Comparison of ENCODE assay signal across 22 mouse cellular contexts in the genomic region with DNA sequence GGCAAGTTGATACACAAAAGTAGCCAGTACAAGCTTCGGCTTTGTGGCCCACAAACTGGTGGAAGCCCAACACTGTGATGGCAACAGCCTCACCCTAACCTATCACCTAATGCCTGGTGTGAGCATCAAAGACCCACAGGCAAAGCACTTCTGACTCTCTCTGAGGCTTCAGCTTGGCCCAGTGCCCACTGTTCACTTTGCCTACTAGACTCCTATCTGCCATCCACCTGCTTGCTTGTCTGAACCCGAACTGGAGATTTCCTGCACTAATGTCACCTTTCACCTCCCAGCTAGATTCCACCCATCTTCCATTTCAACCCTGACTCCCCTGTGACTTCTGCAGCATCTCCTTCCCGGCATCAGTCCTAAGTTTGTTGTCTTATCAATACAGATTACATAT. TPM values are rescaled to one million over a fixed set of nuclear protein-coding genes. Genes with fewer than 3 reads are reported as not detected.
DNase-seq lines count a peak whose midpoint lies in the region; ATAC-seq and TF ChIP-seq lines count a peak whose summit lies in the region.
"Had no signal": no experiment of that assay in that cellular context is flagged by ENCODE, and none has a peak within 500 bp of the region (broad histone marks: within the 10 kb centered on the region; RNA-seq: fewer than 3 reads in every experiment).

No protein-coding gene starts in this region.

- no peaks in the 10 kb centered on the region for H3K27me3 ChIP-seq in cerebellum, adult 2 months (ENCODE audit: control insufficient read depth, insufficient read depth, low read length)
- no peaks in the 10 kb centered on the region for H3K27me3 ChIP-seq in intestine, embryonic 16.5 days (replicated peaks; ENCODE audit: control insufficient read depth, insufficient read depth, low read length)
- H3K27me3 ChIP-seq: embryonic facial prominence, embryonic 15.5 days; forebrain, embryonic 15.5 days; heart, embryonic 12.5 days; intestine, embryonic 15.5 days had no signal

- peak; percentile 7; the same call in 1 of the 2 replicates for ATAC-seq in cerebellum, adult (ENCODE audit: insufficient number of reproducible peaks, low FRiP score, low TSS enrichment)
- no peak for ATAC-seq in intestine, embryonic 16.5 days
- ATAC-seq: CD4-positive, CD25-positive, alpha-beta regulatory T cell, adult 4 months; forebrain, embryonic 15.5 days; intestine, embryonic 15.5 days had no signal

- no peak for DNase-seq in cerebellum, postnatal 4 days (ENCODE audit: low spot score in 2 of 2)
- peak; percentile 71 to 75 for DNase-seq in cerebellum, adult 2 months
- peak; percentile 69 to 71 for DNase-seq in cerebellum, postnatal 10 days
- no peak for DNase-seq in adrenal gland, postnatal 10 days
- DNase-seq in thymus, postnatal 36 days = no peak
- DNase-seq: adrenal gland, postnatal 25 days; B cell, adult 2 months; embryo, embryonic 11 days; gastrocnemius, postnatal 14 days; heart, adult 2 months; kidney, adult 2 months had no signal

- TF ChIP-seq CTCF in cerebellum, adult 2 months (IDR thresholded peaks at IDR 0.05; ENCODE audit: borderline replicate concordance, insufficient read depth, low read depth, low read length) = no peak

- H3K36me3 ChIP-seq in intestine, embryonic 16.5 days (ENCODE audit: control insufficient read depth, insufficient read depth, low read length) = no peaks in the 10 kb centered on the region
- H3K36me3 ChIP-seq: embryonic facial prominence, embryonic 15.5 days; forebrain, embryonic 15.5 days; G1E; heart, embryonic 12.5 days; hindbrain, embryonic 10.5 days; intestine, embryonic 15.5 days had no signal

- WGBS in cerebellum, adult 2 months = 43% methylated on average over 3 of the region's 3 CpGs
- WGBS in intestine, embryonic 16.5 days = 75% methylated on average over 3 of the region's 3 CpGs

- H3K4me3 ChIP-seq in cerebellum, adult 2 months (replicated peaks; ENCODE audit: insufficient read depth, low read depth, low read length) = no peak overlapping the region
- H3K4me3 ChIP-seq in intestine, embryonic 16.5 days (ENCODE audit: low read length) = no peak overlapping the region
- H3K4me3 ChIP-seq: embryonic facial prominence, embryonic 15.5 days; erythroblast, embryonic 14.5 days; forebrain, embryonic 15.5 days; heart, adult 2 months; heart, embryonic 12.5 days; hindbrain, embryonic 10.5 days; intestine, embryonic 15.5 days had no signal

- H3K27ac ChIP-seq in cerebellum, adult 2 months (ENCODE audit: insufficient read depth, low read length) = peak overlapping the region; percentile 84
- H3K27ac ChIP-seq in intestine, embryonic 16.5 days (ENCODE audit: low read length) = no peak overlapping the region
- H3K27ac ChIP-seq: embryonic facial prominence, embryonic 15.5 days; forebrain, embryonic 15.5 days; heart, adult 2 months; hindbrain, embryonic 10.5 days; hindbrain, embryonic 14.5 days; intestine, embryonic 15.5 days had no signal

- no peak for TF ChIP-seq POLR2A in cerebellum, adult 2 months (IDR thresholded peaks at IDR 0.05; ENCODE audit: borderline replicate concordance, insufficient read depth, low read length)

- H3K9ac ChIP-seq in intestine, embryonic 16.5 days (ENCODE audit: low read depth, low read length) = no peak overlapping the region
- H3K9ac ChIP-seq: embryonic facial prominence, embryonic 15.5 days; forebrain, embryonic 15.5 days; heart, embryonic 12.5 days; hindbrain, embryonic 14.5 days; intestine, embryonic 15.5 days had no signal

- H3K4me2 ChIP-seq in intestine, embryonic 16.5 days (ENCODE audit: low read depth, low read length) = no peak overlapping the region
- H3K4me2 ChIP-seq: embryonic facial prominence, embryonic 15.5 days; forebrain, embryonic 15.5 days; heart, embryonic 12.5 days; hindbrain, embryonic 14.5 days; intestine, embryonic 15.5 days had no signal

- no peaks in the 10 kb centered on the region for H3K9me3 ChIP-seq in intestine, embryonic 16.5 days (ENCODE audit: control insufficient read depth, low read length)
- H3K9me3 ChIP-seq: embryonic facial prominence, embryonic 15.5 days; forebrain, embryonic 15.5 days; G1E; heart, embryonic 12.5 days; hindbrain, embryonic 10.5 days; intestine, embryonic 15.5 days had no signal

- peaks cover 40% of the 10 kb centered on the region for H3K4me1 ChIP-seq in cerebellum, adult 2 months (ENCODE audit: control insufficient read depth, insufficient read depth, low read length)
- no peaks in the 10 kb centered on the region for H3K4me1 ChIP-seq in intestine, embryonic 16.5 days (ENCODE audit: control insufficient read depth, insufficient read depth, low read length)
- H3K4me1 ChIP-seq: embryonic facial prominence, embryonic 15.5 days; forebrain, embryonic 15.5 days; heart, embryonic 12.5 days; hindbrain, embryonic 10.5 days; intestine, embryonic 15.5 days had no signal

RNA-seq across cellular contexts. Expression of a gene that starts 47.4 kb away (rescaled TPM):
- 295 and 355 TPM in 2 replicates for polyA plus RNA-seq in cerebellum, adult 2 months (2012; rRNA removed)
- 10 to 100 TPM; 17.7 to 24.4 TPM for total RNA-seq in adrenal gland, postnatal 10 days (2021)
- 4.7 TPM in 2 replicates for polyA plus RNA-seq in intestine, embryonic 16.5 days (2015; fragmentation: Nextera tagmentation; extraction: Ambion mirVana)

Comparison
In these comparisons a context has a peak if more than half of its experiments do, and no peak if none do; other contexts are left out.
1. DNase-seq: peak in cerebellum, adult 2 months (2 of 2) and cerebellum, postnatal 10 days (2 of 2); none in cerebellum, postnatal 4 days (0 of 2), adrenal gland, postnatal 10 days (single experiment) and thymus, postnatal 36 days (0 of 2).
2. RNA of a gene that starts 47.4 kb away (polyA plus RNA-seq): 295 to 355 TPM in cerebellum, adult 2 months; 4.7 TPM in intestine, embryonic 16.5 days; every median in the first group is over 10 times any median in the second.